Mouse (Mus musculus): ENCODE measurements at regions not wholly inside any gene's neighbourhood (a gene's known extent, or its start where the extent isn't known, plus 50 kb on each side); places are given as distances from the start of the nearest gene placed in this dataset.

DNA sequence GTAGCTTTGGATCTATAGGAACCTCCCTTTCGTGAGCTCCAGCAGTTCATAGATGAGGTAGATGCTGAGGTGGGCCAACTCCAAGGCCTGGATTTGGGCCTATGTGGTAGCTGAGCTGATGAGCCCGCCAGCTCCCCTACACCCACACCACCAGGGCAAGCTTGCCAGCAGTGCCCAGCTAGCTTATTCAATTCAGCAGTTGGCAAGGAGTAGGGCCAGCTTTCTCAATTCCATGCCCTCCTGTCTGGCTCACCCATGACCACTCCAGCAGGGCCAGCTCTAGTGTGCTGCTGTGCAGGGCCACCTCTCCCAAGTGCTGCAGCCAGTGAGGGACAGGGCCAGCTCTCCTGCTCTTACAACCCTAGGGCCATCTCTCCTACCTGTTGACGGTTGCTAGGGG is 97.1 kb upstream of the Tbc1d2b start:
- DNase-seq (ENCODE audit: low read depth, low spot score) = no peak

DNA sequence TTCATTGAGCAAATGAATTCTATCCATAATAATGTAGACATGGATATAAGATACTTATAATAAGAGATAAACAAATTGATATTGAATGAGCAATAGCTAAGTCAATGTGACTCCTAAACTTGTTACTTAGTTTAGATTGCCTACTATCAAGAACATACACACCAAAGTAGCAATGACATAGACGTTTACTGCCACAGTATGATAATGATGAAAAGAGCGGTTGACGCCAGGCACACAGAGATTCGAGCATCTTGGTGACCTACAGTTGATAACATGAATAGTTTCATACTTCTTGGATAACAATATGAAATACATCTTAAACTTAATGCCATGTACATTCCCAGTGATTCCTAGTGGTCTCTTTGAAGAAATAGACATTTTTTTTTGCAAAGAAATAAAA is 55.9 kb upstream of the Tbc1d2b start:
- no peak for DNase-seq (ENCODE audit: low read depth, low spot score)

All from A20 (cell line).